Mouse (Mus musculus) activated CD4-positive, CD25-positive, alpha-beta regulatory T cell (primary cell): ENCODE results near the gene Ccdc80. TPM values are rescaled to one million over a fixed set of nuclear protein-coding genes. Genes with fewer than 3 reads are reported as not detected.

ENCODE experiments used
- polyA plus RNA-seq, 2 experiments: library from polyadenylated mRNA; unstranded; fragments of 100-300 nt; shearing (Covaris generic); gene quantifications; one replicate each; pipeline ENCODE4 v1.2.1; 2017

Gene Ccdc80
- under 1 TPM; 0.17 to 0.37 TPM for polyA plus RNA-seq

DNA sequence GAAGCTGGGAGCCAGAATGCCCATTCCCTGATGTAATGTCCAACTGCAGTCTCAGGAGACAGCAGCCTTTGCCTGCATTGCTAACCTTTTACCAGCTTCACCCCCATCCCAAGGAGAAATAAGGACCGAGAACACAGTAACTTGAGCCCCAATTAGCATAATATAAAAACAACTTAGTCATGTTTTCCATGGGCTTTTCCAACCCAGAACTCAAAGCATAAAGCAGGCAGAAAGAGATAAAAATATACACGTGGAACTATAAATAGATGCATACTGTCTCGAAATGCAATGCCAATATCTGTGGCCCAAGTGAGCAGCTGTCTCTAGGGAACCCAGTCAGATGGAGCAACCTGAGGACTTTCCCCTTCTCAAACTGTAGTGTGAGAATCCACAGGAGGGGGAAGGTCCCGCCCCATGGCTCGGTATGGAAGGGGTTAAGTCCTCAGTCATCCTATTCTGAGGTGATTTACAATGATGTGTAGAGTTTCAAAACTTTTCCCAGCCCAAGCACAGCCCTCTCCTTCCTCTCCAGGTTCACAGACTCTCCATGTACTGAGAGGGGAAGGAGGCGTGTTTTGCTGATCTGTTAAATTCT, at the start of gene Ccdc80:
Ccdc80 (plus strand) TSS at position 266 of the 595 bp plus-strand sequence.

DNA sequence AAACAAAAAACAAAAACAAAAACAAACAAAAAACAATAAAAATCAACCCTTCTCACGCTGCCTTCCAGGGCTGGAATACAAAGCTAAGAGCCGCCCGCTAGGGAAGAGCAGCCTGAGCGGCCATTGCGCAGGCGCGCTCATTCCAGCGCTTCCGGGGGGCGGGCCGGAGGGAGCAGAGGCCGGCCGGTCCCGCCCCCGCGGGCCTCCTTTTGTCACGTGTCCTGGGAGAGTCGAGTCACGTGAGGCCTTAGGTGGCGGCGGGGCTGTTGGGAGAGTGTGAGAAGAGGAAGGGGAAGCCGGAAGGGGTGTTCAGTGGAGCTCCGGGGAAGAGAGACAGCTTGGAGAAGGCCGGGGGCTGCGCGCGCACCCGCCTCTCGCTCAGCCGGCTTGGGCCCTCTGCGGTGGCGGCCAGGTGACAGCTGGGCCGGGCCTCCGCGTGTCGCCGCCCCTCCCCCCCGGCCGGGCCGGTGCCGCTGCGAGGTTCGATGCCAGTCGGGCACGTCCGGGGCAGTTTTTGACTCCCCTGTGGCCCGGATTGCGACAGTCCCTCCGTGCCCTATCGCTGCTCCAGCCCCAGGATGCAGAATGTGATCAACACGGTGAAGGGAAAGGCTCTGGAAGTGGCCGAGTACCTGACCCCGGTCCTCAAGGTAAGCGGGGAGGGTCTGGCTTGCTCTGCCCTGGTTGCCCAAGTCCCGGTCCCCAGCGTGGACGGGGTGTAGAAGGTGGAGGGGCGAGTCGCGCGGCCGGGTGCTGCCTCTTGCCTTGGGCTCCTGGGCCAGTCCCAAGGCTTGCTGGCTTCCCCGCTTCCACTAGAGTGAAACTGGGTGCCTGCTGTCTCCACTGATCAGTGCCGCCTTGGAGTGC, 65.6 kb downstream of the Ccdc80 start, which contains the start of the genes Slc35a5 and Atg3:
Slc35a5 (minus strand) TSS at position 185 of the 867 bp plus-strand sequence.
Atg3 (plus strand) TSS at position 264 of the 867 bp plus-strand sequence.

Other genes with a start within 250 kb of the Ccdc80 start
- not detected for gene Cd200r2, start 226.3 kb upstream of the Ccdc80 start, polyA plus RNA-seq
- under 1 TPM; 0.56 to 0.70 TPM for gene Cd200r3, start 149.7 kb upstream of the Ccdc80 start, polyA plus RNA-seq
- gene Slc35a5, start 65.3 kb downstream of the Ccdc80 start, polyA plus RNA-seq, result 10 to 100 TPM; 33.2 to 34.9 TPM
- 10 to 100 TPM; 72.5 to 73.6 TPM for gene Atg3, start 65.4 kb downstream of the Ccdc80 start, polyA plus RNA-seq
- gene Btla, start 130.9 kb downstream of the Ccdc80 start, polyA plus RNA-seq, result 10 to 100 TPM; 56.8 to 83.7 TPM